Mouse (Mus musculus) heart, postnatal 0 days (tissue): ENCODE data around the gene Uqcc1. TPM values are rescaled to one million over a fixed set of nuclear protein-coding genes. Genes with fewer than 3 reads are reported as not detected.

Experiments
- ATAC-seq: fragments of 200-750 bp; cut with Nextera tagmentation; 2 replicates; pipeline ENCODE4 v1.8.0; 2017; ENCODE audit warnings: low read depth, moderate number of reproducible peaks, moderate library complexity; ENCODE audit not compliant: insufficient read depth
- DNase-seq: peaks from one replicate; pipeline ENCODE4 v3.0.0-alpha.2; 2016; ENCODE audit warnings: low spot score
- H3K27ac ChIP-seq: fragments of 300-500 bp; sonication (generic); 2 replicates; pipeline ENCODE4 v1.5.1; 2014; ENCODE audit warnings: low read depth, mild to moderate bottlenecking
- H3K27me3 ChIP-seq: fragments of 300-500 bp; sonication (generic); 2 replicates; pipeline ENCODE4 v1.6.1; 2014; ENCODE audit warnings: low read length, mixed read lengths; ENCODE audit not compliant: control insufficient read depth, insufficient read depth
- H3K36me3 ChIP-seq: fragments of 300-500 bp; sonication (generic); replicated peaks from 2 replicates; pipeline ENCODE4 v1.6.1; 2014; ENCODE audit warnings: low read length, mixed read lengths; ENCODE audit not compliant: control insufficient read depth, insufficient read depth
- H3K4me1 ChIP-seq: fragments of 300-500 bp; sonication (generic); 2 replicates; pipeline ENCODE4 v1.6.1; 2014; ENCODE audit warnings: antibody characterized with exemption; ENCODE audit not compliant: control insufficient read depth, insufficient read depth
- H3K4me2 ChIP-seq: fragments of 300-500 bp; sonication (generic); 2 replicates; pipeline ENCODE4 v1.6.1; 2014; ENCODE audit warnings: low read depth, mild to moderate bottlenecking, low read length, moderate library complexity
- H3K4me3 ChIP-seq: fragments of 300-500 bp; sonication (generic); 2 replicates; pipeline ENCODE4 v1.5.1; 2014; ENCODE audit warnings: low read depth, low read length
- H3K9ac ChIP-seq: fragments of 300-500 bp; sonication (generic); replicated peaks from 2 replicates; pipeline ENCODE4 v1.6.1; 2014; ENCODE audit warnings: low read depth, low read length, mixed read lengths
- H3K9me3 ChIP-seq: fragments of 300-500 bp; sonication (generic); replicated peaks from 2 replicates; pipeline ENCODE4 v1.6.1; 2016; ENCODE audit warnings: low read length; ENCODE audit not compliant: control insufficient read depth
- CTCF ChIP-seq: IDR thresholded peaks from 2 replicates; pipeline ENCODE4 v1.5.1; 2016; ENCODE audit warnings: antibody characterized with exemption, control low read depth, low read depth
- EP300 ChIP-seq: IDR thresholded peaks from 2 replicates; pipeline ENCODE4 v1.6.1; 2016; ENCODE audit warnings: antibody characterized with exemption, low read depth
- WGBS: fragments of 180-500 bp; shearing (Covaris S2); extraction: QIAGEN DNeasy Blood & Tissue Kit; methylation state at CpG from one replicate; pipeline ENCODE4 v1.1.7; 2014; 5-methylcytosine and 5-hydroxymethylcytosine counted together
- polyA plus RNA-seq: library from polyadenylated mRNA; unstranded; fragments of >200 nt; fragmentation: Nextera tagmentation; extraction: Ambion mirVana; gene quantifications from 2 replicates; pipeline ENCODE4 v1.2.1, GENCODE M21; 2015
- total RNA-seq: library from RNA; depleted of rRNA; stranded (reverse); fragments of >200 nt; gene quantifications from 2 replicates; pipeline ENCODE4 v1.2.3, GENCODE M21; 2014; ENCODE audit warnings: low replicate concordance

Gene Uqcc1
- total and polyA plus RNA-seq, 2 experiments from 2014 or later: 149 to 167 TPM

DNA sequence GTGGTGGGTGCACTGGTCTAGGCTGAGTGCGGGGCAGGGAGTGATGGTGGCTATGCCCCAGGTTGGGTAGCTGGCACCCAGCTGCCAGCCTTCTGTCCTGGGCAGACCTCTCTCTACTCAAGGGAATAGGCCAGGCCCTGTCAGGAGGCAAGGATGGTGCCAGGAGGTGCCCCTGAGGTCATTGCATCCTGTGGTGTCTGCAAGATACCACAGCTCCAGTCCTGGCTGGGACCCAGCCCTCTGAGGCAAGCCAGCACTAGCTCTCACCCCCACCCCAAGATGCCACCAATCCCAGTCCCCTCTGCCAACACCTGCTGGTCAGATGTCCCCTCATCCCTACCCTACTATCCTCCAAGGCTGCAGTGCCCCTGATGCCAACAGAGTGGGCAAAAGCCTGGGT lies 113.9 kb downstream of the Uqcc1 start:
- H3K4me3 ChIP-seq: no peak overlapping the region
- WGBS: 100% methylated on average over 1 of the region's 1 CpGs
- no peak overlapping the region for H3K9ac ChIP-seq
- ATAC-seq (no peak), DNase-seq (no peak)
- H3K36me3 ChIP-seq: peaks cover 14% of the 10 kb centered on the region
- H3K27ac ChIP-seq: no peak overlapping the region
- H3K9me3 ChIP-seq: no peaks in the 10 kb centered on the region
- no peak for TF ChIP-seq CTCF
- TF ChIP-seq EP300: no peak
- H3K4me2 ChIP-seq: no peak overlapping the region
- no peaks in the 10 kb centered on the region for H3K27me3 ChIP-seq
- peaks cover 8% of the 10 kb centered on the region; the same call in 1 of the 2 replicates for H3K4me1 ChIP-seq

DNA sequence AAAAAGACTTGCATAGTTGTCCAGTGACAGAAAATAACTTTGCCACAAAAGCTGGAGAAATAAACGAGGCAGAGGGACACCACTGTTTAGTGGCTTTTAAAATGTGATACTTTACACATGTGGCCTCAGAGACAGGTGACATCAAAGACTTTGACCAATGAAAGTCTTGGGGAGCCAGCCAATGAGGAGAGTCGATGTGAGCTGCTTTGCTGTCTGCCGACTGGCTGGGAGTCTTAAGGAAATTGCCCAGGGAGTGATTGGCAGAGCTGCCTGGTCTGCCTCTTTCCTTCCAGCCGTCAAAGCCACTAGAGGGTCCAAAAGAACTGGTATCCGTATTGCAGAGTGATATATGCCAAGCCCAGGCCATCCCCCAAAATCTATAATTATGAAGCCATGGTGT lies 115.3 kb downstream of the Uqcc1 start:
- no peak for TF ChIP-seq CTCF
- no peak for TF ChIP-seq EP300
- Histone ChIP-seq H3K27ac (no peak overlapping the region), H3K9me3 (no peaks in the 10 kb centered on the region), H3K4me2 (no peak overlapping the region), H3K27me3 (0 out of 2 replicates have a peak, but pooled peaks cover 4% of the 10 kb centered on the region), H3K9ac (no peak overlapping the region), H3K4me3 (no peak overlapping the region), H3K4me1 (peaks cover 8% of the 10 kb centered on the region; the same call in 1 of the 2 replicates), H3K36me3 (0 out of 2 replicates have a peak, but pooled peaks cover under 1% of the 10 kb centered on the region)
- ATAC-seq (no peak), DNase-seq (no peak)
- 20% methylated on average over 5 of the region's 5 CpGs for WGBS

DNA sequence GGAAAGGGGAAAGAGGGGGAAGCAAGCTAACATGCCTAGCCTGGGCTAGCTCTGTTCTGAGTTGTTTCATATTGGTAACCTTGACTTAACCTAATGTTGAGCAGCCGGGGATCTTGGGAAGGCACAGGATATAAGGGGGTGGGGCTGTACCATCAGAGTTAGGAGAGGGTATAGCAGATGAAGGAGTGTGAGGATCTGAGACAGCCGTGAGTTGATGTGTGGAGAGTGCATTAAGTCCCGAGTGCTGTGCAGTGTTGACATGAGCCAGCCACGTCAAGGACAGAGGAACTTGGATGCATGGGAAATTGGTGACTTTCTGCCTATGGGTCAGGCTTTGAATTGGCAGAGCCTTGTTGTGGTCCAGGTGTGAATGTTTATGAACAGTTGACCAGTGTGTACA lies 117.5 kb downstream of the Uqcc1 start:
- no peak overlapping the region for H3K27ac ChIP-seq
- 63% methylated on average over 4 of the region's 4 CpGs for WGBS
- TF ChIP-seq EP300 (no peak), CTCF (no peak)

DNA sequence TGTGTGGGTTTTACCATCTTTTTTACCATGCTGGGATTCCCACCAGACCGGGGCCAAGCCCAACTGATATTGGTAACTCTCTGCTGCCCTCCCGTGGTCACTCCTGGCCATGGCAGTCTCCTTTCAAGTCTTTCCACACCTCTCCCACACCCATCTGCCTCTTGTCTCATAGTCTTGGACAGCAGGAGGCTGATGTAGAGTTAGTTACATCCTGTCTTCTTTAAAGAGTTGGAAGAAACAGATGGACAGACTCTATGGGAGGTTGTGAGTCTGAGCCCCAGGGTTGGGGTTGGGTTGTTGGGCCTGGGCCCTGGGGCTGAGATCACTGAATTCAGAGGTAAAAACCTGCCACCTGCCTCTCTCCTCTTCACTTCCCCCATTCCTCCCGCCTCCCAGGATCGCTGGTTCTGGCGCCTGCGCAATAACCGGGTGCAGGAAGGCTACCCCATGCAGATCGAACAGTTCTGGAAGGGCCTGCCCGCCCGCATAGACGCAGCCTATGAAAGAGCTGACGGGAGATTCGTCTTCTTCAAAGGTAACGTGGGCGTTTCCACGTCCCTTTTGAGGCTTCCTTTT lies 118.2 kb downstream of the Uqcc1 start:
- DNase-seq (peak; percentile 30), ATAC-seq (no peak)
- no peak overlapping the region for H3K4me2 ChIP-seq
- TF ChIP-seq CTCF: peak; percentile 76
- no peak for TF ChIP-seq EP300
- no peak overlapping the region for H3K27ac ChIP-seq
- no peak overlapping the region for H3K4me3 ChIP-seq
- no peak overlapping the region for H3K9ac ChIP-seq
- H3K36me3 ChIP-seq: no peaks in the 10 kb centered on the region
- H3K4me1 ChIP-seq: no peaks in the 10 kb centered on the region
- WGBS: 43% methylated on average over 16 of the region's 16 CpGs
- H3K9me3 ChIP-seq: no peaks in the 10 kb centered on the region
- H3K27me3 ChIP-seq: 0 out of 2 replicates have a peak, but pooled peaks cover 4% of the 10 kb centered on the region

More for the DNA sequence above, 117.5 kb downstream of the Uqcc1 start:
- Histone ChIP-seq H3K9ac (no peak overlapping the region), H3K9me3 (no peaks in the 10 kb centered on the region), H3K4me2 (no peak overlapping the region), H3K4me3 (no peak overlapping the region), H3K27me3 (0 out of 2 replicates have a peak, but pooled peaks cover 4% of the 10 kb centered on the region), H3K4me1 (no peaks in the 10 kb centered on the region), H3K36me3 (no peaks in the 10 kb centered on the region)
- no peak for DNase-seq
- no peak for ATAC-seq

DNA sequence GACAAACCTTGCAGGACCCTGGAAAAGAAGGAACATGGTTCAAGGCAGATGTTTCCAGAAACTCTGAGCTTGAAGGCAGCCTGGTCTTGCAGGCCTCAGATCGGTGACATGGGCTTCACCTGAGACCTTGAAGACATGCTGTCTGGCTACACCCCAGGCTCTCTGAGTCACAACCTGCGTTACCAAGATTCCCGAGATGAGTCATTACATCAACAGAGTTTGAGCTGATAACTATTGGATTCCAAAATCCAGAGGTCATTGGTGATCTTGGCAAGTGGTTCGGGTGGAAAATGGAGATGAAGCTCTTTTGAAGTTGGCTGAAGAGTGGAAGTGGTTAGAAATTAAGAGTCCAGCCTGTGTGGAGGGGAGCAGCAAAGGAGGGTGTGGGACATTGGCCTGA lies 120.5 kb downstream of the Uqcc1 start:
- Histone ChIP-seq H3K27me3 (0 out of 2 replicates have a peak, but pooled peaks cover 4% of the 10 kb centered on the region), H3K27ac (no peak overlapping the region), H3K36me3 (no peaks in the 10 kb centered on the region), H3K4me3 (no peak overlapping the region), H3K4me2 (no peak overlapping the region), H3K9ac (no peak overlapping the region), H3K4me1 (no peaks in the 10 kb centered on the region), H3K9me3 (no peaks in the 10 kb centered on the region)
- WGBS: 50% methylated on average over 4 of the region's 4 CpGs
- ATAC-seq (no peak), DNase-seq (no peak)
- TF ChIP-seq CTCF (no peak), EP300 (no peak)

DNA sequence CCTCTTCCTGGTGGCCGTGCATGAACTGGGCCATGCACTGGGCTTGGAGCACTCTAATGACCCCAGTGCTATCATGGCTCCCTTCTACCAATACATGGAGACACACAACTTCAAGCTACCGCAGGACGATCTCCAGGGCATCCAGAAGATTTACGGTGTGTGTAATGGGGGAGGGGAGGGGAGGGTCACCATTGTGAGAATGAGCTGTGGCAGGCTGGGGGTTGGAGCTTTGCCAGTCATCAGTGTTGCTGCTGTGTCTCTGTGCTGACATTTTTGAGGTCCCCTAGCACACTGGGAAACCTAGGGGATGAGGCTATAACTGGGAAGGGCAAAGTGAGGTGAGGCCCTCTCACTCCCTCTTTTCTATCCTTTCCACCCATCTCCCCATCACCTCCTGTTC lies 122.7 kb downstream of the Uqcc1 start:
- ATAC-seq (no peak), DNase-seq (no peak)
- H3K4me2 ChIP-seq: no peak overlapping the region
- no peak overlapping the region for H3K27ac ChIP-seq
- 63% methylated on average over 4 of the region's 4 CpGs for WGBS
- H3K4me3 ChIP-seq: no peak overlapping the region
- H3K36me3 ChIP-seq: no peaks in the 10 kb centered on the region
- no peaks in the 10 kb centered on the region for H3K4me1 ChIP-seq
- H3K9me3 ChIP-seq: no peaks in the 10 kb centered on the region
- H3K27me3 ChIP-seq: 0 out of 2 replicates have a peak, but pooled peaks cover 4% of the 10 kb centered on the region
- no peak overlapping the region for H3K9ac ChIP-seq
- TF ChIP-seq EP300: no peak
- no peak for TF ChIP-seq CTCF
